Mouse (Mus musculus) right cerebral cortex, adult 18-20 months (tissue): ENCODE measurements at regions not wholly inside any gene's neighbourhood (a gene's known extent, or its start where the extent isn't known, plus 50 kb on each side); places are given as distances from the start of the nearest gene placed in this dataset.

Experiments used
- DNase-seq: peaks from one replicate; pipeline ENCODE4 v3.0.0; 2022; ENCODE audit warnings: mixed read lengths

DNA sequence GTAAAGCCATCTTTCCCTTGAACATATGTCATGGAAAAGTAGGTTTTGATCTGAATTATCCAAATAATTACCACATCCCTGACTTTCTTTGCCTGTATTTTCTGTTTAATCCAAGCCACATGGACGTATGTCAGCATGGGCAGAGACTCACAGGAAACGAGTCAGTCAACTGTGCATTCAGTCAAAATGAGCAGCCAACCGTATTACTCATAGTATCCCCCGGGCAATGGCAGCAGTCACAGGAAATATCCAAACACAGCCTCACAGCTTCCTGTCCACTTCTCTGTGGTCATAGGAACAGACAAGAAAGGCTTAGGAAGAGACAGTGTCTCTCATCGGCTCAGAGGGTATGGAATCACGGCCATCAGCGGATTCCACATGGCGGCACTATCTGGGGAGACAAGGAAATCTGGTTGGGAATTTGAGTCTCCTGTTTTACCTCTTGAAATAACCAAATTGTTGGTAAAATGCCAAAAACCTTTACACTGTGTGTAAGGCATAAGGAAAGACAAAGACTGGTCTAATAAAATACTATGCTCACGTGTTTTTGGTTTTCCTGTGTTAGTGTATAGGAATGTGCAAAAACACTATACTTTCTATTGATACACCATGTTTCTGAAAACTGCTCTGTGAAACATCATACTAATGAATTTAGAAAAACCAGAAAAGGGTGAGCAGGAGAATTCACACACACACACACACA lies 313.5 kb upstream of the Nfe2l3 start:
- DNase-seq: no peak

DNA sequence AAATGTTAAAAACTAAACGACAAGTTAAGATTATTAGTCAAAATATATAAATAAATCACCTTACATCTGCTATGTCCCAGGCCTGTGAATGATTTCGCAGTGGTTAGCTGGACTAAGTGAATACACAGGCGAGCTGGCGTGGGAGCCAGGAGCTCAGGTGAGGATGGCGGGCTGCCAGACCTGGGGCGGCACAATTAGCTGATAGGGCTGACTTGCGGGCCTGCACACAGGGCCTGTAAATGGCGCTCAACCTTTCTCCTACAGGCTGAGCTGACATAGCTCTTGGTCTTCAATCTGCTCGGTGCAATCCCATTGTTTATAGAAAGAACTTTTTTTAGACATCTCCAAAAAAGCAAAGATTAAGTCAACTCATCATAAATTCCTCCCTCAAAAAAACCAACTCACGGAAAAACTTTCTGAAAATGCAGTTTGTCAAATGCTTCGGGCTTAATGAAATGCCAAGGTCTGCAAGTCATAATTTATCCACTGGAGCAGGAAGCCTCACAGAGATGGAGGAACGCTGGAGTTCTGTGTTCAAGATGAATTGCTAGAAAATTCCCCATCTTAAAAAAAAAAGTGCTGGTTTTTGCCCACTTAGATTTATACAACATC lies 312.7 kb upstream of the Nfe2l3 start:
- DNase-seq: no peak

DNA sequence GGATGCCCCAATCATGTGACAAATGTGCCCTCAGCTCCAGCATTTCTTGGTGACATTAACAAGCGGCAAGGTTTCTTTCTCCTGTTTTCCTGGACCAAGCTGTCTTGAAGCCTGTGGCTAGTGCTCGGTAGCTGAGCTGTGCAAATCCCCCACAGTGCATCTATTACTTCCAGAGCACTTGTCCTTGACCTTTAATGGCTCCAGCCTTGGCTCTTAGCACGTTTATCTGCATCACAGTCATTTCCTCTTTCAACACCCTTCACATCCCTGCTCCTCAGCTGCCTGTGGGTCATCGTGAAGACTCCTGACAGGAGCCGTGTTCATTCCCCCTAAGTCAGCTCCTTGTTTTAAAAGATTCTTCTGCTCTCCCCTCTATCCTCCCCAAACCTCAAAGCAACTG lies 309.5 kb upstream of the Nfe2l3 start:
- DNase-seq: no peak

DNA sequence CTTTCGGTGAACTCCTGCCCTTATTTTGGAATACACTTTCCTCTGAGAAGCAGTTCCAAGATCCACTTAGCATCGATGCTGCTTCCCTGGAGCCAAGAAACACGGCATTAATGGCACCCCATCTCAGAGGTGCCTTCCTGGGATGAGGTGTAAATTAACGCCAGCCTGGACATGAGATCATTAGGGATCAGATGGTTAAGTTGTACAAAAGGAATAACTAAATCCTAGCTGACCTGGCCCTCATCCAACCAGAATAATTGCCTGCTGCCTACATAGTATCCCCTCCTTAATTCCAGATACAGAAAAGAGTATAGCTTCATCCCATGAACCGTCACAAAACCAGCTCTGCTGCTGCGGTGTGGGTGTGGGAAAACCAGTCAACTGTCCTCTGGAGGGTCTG lies 304.6 kb upstream of the Nfe2l3 start:
- DNase-seq: no peak

DNA sequence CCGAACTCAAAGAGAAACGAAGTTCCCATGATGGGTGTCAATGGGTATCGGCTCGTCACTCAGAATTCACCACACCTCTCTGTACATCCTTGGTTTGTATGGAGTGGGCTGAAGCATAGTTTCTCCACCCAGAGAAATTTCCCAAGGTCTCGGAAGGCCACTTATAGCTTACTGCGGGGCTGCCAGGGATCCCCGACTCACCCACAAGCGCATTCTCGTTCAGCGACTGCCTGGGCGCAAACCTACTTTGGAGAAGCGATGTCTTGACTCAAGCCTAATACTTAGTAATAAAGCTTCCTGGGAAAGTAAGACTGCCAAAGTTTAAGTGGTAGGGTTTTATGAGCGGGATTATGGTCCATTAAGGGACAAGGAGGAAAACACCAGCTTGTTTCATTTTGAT lies 303.4 kb upstream of the Nfe2l3 start:
- DNase-seq: no peak

DNA sequence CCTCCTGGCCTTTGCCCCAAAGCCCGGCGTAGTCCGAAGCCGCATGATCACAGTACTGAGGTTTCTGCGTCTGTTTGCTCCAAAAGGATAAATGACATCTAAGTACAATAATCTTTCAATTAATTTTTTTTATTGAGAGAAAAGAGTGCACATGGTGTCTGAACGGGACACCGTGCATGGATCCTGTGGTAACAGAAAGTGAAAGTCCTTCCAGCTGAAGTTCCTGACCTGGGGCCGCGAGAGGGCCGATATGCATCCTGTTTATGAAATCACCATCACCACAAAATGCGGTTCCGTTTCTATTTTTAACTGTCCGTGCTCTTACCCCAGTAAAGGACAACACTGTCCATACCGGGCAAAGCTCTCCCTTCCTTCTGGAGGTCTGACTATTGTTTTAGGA lies 302.9 kb upstream of the Nfe2l3 start:
- DNase-seq: no peak

DNA sequence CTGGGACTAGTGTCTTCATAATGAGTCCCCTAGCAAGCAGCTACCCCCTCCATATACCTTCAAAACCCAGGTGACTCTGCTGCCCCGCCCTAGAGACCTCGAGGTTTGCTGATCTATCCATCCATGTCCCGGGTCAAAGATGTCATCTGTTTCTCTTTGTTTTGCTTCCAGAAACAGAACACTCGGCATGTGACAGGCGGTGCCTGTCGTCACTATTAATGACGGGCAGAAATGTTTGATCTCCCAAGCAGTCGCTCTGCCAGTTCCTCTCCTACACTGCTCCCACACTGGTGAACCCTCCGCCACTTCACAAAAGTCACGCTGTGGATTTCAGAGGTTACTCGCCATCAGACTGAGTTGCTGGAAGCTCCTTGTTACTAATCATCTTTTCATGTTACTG lies 287.7 kb upstream of the Nfe2l3 start:
- DNase-seq: no peak

DNA sequence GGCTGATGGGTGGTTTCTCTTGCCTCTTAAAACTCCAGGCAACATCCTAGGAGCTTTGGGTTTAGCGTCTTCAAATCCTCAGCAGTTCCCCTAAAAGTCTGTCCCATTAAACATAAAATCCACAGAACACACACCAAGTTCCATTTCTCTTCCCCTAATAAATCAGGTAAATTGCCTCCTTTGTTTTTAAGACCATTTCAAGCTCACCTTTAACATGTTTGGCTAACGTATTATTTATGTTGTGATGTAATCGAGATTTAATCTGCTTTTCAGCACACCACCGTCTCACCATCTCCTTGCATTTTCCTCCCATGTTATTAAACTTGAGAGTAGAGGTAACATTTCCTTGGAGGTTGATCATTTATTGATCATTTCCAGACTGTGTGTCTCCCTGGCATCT lies 286.6 kb upstream of the Nfe2l3 start:
- no peak for DNase-seq

DNA sequence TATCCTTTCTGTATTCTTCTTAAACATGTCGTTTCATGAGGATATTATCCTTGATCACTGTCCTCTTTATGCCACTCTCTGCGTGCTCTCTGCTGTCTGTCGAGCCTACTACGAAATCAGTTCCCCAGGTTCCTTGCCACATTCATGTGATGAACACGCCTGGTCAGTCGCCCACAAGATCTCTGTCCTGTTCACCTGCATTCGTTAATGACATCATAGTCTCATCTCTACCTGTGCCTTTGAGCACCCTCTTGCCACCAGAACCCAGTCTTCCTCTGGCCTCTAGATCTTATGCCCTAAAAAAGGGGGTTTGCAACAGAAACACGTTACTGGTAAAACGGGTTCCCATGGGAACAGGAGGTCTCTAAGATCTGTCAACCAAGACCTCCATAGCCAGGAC lies 283.6 kb upstream of the Nfe2l3 start:
- DNase-seq: no peak

DNA sequence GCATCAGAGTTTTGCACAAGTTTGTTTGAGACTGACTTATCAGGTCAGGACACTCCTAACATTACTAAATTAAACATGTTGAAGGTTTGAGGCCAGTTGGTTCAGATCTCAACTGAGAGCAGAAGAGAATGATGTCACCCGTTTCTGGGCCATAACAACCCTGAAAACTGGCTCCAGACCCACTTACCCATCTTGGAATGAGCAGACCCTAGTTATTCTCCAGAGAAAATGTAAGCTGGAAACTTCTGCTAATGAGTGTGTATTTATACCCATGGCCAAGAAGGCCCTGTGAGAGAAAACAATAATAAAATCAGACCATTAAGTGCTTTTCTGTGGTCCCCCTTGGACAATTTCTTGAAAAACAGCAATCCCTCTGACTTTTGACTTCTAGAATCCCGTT lies 282.4 kb upstream of the Nfe2l3 start:
- no peak for DNase-seq

DNA sequence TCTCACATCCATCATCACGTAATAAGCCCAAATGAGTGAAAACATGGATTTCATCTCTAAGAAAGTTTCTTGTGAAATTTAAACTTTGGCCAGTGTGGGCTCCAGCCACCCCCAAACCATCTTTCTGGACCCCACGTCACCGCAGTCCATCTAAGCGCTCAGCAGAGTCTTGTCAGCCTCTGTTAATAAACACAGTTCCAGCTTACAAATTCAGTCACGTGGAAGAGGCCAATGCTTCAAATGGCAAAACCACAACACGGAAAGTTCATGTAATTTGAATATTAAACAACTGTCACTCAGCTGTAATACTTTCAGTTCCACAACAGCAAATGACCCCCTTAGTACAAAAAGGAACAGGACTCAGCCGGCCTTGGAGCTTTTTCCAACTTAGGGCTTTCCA lies 282.0 kb upstream of the Nfe2l3 start:
- no peak for DNase-seq

DNA sequence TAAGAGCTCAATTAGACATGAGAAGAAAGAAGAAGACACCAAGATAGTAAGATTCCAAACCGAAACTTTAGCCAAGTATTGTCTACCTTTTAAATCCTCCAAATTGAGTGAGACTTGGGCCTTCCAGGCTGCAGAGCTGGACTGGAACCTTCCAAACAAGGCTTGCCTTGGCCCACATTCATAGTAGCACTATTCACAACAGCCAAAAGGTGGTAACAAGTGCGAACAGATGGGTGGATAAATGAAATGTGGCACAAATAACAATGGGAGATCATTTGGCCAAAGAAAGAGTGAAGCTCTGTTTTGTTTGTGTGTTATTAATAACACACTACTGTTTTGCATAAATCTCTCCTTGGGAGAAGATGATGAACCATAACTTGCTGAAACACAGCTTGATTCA lies 281.6 kb upstream of the Nfe2l3 start:
- no peak for DNase-seq

DNA sequence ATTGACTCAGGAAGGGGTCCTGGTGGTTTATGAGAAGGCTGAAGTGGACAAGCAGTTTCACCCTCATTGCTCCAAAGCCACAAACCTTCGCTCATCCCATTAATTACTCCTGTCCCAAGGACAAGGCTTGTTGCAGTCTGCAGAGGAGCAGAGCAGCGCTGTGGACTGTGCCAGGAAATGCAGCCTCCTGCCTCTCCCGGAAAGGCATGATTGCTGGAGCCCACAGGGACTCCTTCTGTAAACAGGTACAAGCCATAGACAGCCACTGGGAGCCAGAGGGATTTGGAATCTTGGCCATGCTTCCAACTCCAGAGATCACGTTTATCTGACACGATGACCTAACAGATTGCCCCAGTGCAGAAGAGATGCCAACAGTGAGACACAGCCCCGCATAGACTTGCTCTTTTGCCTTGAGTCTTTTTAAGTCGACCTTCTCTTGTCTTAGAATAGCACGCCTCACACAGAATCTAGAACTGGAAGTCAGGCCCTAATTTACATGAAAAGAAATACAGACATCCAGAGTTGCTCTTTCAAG lies 275.6 kb upstream of the Nfe2l3 start:
- DNase-seq: no peak

DNA sequence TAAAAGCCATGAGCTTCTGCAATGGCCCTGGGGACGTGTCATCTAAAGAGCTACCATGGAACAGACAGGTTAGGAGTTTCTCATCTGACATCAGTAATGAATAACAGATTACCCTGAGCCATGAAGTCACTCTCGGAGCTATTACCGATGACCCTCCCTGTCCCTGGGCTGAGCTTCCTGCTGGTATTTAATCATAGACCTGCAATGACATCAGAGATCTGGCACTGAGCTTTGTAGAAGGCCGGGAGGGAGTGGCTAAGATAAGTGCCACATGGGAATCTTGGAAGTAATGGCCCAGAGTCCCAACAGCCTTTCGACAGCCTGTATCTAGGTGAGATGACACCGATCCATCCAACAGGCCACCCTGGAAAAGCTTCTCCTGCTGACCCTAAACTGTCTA lies 271.3 kb upstream of the Nfe2l3 start:
- no peak for DNase-seq

DNA sequence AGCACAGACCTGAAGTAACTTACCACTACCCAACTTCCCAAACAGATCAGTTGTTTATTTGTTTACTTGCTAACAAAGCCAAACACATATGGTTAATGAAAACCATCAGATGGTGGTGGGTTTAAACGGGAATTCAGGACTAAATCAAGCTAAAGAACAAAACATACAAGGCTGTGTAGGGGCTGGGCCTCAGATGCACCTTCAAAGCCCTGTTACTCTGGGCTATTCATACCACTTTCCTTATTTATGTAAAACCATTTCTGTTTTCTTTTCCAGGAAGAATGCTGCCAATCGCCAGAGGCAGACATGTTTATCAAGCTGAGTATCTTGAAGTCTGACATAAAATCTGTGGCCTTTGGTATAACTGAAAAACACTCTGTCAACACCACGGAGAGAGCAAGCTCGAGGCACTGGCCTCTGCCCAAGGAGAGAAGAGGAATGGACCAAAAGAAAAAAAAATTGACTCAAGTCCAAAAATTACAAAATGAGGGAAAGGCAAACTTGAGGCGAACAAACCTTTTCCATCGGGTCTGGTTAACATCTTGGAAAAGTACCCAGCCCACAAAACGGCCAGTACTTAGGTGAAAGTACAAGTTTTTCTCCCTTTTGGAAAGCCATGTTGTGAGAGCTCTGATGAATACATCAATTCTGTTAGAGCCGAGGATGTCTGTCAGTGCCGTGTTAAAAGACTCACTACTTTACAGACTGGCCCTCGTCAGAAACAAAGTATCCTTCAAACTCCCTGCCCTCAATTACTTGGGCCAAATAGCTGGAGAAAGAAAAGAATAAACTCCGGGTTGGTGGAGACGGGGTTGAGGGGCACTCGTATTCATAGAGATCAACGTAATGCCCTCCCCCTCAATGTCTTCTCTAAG lies 270.0 kb upstream of the Nfe2l3 start:
- no peak for DNase-seq

DNA sequence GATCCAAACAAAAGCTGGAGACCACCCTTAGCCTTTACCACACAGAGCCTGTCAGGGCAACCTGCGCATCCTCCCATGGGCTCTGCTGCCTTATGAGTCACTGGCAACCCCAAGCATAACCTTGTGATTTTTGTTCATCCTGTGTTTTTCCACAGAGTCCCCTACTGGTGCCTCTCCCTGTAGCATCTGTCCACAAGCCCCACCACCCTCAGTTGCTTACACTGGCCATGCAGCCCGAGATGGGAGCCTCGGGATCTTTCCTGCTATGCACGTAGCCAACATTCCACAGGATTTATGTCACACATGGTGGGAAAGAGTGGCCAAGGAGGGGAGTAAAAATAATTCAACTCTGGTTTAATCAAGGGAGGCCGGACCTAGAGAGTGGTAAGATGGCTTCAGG lies 269.2 kb upstream of the Nfe2l3 start:
- no peak for DNase-seq

DNA sequence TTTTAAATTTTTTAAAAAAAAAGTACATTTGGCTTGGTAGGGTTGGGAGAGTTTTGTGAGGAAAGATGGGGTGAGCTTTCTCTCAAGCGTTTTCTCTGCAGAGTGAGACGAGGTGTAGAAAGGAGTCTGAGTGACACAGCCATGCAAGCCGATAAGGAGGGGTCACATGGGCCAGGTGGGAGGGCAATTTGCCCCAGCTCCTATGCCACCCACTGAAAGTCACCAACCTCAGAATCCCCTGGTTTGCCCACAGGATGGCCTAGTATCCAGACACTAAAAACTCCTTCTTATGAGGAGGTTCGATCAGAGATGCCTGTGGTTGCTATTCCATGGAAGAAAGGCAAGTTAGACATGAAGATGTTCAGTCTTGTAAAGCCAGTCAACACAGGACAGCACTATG lies 268.6 kb upstream of the Nfe2l3 start:
- no peak for DNase-seq

DNA sequence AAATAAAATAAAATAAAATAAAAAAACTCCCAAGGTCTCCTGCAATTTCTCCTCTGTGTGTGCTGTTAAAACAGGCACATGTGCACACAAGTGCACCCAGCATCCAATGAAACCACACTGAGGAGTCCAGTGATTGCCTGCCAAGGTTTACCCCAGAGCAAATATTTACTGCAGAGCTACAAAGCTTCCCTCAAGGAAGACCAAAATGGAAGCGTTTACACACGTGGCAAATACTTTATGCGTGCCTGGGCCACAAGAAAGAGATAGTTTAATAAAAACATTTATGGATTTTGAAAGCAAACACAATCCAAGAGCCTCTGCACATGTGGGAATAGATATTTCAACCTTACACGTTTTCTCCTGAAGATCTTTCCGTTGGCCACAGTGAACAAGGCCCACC lies 265.4 kb upstream of the Nfe2l3 start:
- DNase-seq: no peak

DNA sequence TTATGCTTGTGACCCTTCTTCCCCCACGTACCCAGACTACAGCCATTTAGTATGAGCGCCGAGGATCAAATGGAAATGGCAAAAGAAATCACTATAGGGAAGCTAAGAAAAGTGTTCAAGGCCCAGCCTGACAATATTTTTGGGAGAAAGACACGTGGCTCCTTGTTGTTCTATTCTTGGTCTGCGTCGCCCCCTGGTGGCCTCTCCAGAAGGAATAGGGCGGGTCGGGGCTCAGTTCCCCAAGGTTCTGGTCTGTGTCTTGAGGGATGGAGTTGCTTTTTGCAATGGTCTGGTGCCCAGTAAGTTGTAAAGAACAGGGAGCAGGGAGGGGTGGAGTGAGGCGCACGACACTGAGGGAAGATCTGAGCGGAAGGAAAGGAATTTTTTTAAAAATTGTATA lies 264.4 kb upstream of the Nfe2l3 start:
- peak; percentile 60 for DNase-seq

DNA sequence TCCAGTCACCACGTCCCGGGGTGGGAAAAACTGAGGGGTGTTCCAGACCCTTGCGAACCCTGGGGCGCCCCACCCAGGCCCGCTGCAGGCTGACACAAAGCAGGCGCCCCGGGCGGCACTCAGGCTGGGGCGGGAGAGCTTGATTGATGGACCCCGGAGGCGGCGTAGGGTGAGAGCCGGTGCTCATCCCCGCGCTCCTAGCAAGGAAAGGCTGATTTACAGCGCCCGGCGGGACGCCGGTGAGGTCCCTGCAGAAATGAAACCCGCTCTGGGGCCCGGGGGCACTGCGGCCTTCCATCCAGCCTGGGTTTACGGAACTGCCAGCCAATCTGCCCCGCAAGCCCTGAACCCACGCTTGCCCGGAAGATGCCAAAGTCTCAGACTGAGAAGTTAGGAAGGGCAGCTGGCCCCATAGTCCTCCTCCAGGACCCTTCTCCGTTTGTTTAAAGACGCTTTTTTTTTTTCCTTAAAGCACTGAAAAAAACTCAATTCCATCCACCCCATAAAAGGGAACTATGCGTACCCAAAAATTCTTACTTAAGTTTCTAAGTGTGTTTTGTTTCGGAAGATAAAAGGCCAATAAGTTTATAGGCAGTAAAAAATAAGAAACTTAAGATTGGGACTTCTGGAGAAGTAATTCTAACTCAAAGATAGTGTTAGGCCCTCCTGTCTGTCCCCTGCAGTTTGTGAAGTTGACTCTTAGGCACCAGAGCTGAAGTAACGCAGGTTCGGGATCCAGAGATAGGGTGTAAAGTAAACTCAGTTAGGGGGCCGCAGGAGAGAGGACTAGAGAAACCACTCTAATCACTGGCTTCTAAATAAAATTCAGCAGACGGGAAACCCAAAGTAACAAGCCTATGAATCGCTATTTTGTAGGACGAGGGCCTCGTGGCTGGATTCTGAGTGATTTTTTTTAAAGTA lies 263.4 kb upstream of the Nfe2l3 start:
- no peak for DNase-seq

DNA sequence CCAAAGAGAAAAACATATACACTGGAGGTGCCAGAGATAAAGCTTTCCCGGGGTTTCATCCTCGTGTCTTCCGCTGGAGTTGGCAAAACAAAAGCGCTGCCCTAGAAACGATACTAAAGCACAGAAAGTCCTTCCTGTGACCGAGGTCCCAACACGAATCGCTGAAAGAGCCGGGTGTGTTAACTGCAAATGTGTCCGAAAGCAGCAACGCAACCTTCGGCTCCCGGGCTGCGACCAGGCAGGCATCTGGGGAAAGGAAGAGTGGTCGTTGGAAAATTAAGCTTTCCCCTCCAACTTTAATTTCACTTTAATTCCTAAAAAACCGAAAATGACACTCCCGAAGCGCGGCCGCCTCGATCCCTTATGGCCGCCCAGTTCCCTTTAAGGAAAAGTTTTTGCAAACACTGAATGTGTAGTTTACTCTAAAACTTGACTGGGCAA lies 262.5 kb upstream of the Nfe2l3 start:
- no peak for DNase-seq

DNA sequence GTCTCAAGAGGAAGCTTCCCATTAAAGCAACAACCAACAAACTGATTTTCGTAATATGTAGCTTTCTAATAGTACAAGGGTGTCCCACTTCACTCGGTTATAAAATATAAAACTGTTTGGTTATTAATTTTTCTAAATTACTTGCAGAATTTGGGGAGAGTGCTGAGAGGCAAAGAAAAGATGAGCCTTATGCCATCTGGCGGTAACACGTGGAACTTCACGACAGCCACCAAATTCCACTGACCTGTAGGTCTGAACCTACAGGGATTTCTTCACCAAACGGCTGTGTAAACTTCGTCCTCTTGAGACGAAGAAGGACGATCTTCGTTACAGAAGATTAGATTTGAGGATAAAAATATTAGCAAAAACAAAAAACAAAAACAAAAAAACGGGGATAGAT lies 262.1 kb upstream of the Nfe2l3 start:
- no peak for DNase-seq

DNA sequence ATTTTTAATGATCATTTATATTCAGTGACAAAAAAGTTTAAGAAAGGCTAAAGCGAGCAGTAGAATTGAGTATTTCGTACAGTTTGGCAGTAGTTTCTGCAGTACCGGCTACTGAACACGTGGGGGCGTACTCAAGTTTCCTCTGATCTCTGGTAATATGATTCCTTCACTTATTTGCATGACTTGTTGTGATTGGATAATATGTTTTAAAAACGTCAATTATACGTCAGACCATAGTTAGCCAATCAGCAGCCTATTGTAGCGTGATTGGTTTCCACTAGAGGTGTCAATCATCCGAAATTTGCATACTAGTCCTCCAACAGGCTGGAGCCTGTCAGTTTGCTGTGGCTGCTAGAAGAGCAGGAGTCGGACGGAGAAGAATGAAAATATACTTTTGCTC lies 261.6 kb upstream of the Nfe2l3 start:
- no peak for DNase-seq
